Mouse (Mus musculus): ENCODE data around the gene Apmap.

GRCm38 (mm10) chr2:150645225-150645624 is 36.9 kb upstream of the Apmap start:
- TF ChIP-seq POLR2A (IDR thresholded peaks at IDR 0.05; ENCODE audit: borderline replicate concordance, low read depth, low read length): no peak
- TF ChIP-seq CTCF (IDR thresholded peaks at IDR 0.05; ENCODE audit: low read depth, low read length): no peak

Data from bone marrow macrophage, adult 2 months (primary cell).